Mouse (Mus musculus) layer of hippocampus, adult 2 months (tissue): ENCODE measurements around the gene Cela3a. TPM values are rescaled to one million over a fixed set of nuclear protein-coding genes. Genes with fewer than 3 reads are reported as not detected.

Experiments used
- DNase-seq, 2 experiments: peaks; one replicate each; pipeline ENCODE4 v3.0.0; 2022; ENCODE audit warnings: low spot score in 2 of 2
- H3K27ac ChIP-seq: fragments of 200-600 bp; 2 replicates; pipeline ENCODE4 v1.8.1; 2022
- H3K4me3 ChIP-seq: fragments of 200-600 bp; 2 replicates; pipeline ENCODE4 v1.8.1; 2022; ENCODE audit warnings: mild to moderate bottlenecking
- CTCF ChIP-seq: fragments of 200-600 bp; conservative IDR thresholded peaks from 2 replicates; pipeline ENCODE4 v1.8.1; 2022; ENCODE audit warnings: antibody characterized with exemption, mild to moderate bottlenecking, moderate library complexity
- long read RNA-seq, 2 experiments: library from polyadenylated mRNA; stranded (forward); transcript quantifications; one replicate each; pipeline ENCODE4 v2.0.0; 2021; ENCODE audit warnings: borderline mapping rate in 2 of 2
- total RNA-seq, 2 experiments: library from RNA; stranded (reverse); gene quantifications; 2 replicates each; pipeline ENCODE4 v1.2.3; 2021

The Cela3a gene
- not detected for total RNA-seq
- long read RNA-seq, experiment 1: 0 reads
- long read RNA-seq, experiment 2: 0 reads

DNA sequence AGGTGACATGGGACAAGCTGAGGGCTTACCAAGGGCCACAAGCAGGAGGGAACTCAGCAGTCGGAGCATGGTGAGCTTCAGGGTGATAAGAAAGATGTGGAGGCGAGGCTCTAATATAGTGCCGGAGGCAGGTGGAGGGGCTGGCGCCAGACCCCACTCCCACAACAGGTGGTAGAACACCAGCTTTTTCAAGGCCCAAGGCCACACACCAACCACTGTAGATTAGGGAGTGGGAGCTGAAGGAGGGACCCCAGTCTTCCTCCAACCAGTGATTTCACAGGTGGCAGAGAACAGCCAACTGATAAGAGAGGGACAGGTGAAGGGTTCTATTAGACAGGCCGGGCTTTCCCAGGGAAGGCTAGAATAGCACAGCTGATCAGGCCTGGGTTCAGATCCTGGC lies at the start of gene Cela3a:
Gene Cela3a, minus strand, starts transcription at position 101 of the 400 bp plus-strand sequence.
- TF ChIP-seq CTCF: no peak
- DNase-seq: no peak
- Histone ChIP-seq H3K27ac (no peak within 1 kb of the TSS), H3K4me3 (no peak within 1 kb of the TSS)

- DNase-seq: no peak
- no peak for TF ChIP-seq CTCF
- Histone ChIP-seq H3K4me3 (no peak overlapping the region), H3K27ac (no peak overlapping the region)
These were observed 49.3 kb upstream of the Cela3a start for GRCm38 (mm10) chr4:137458861-137459260.

- no peak for DNase-seq
- no peak overlapping the region for H3K4me3 ChIP-seq
- no peak for TF ChIP-seq CTCF
- no peak overlapping the region for H3K27ac ChIP-seq
These were observed 48.7 kb upstream of the Cela3a start for GRCm38 (mm10) chr4:137458310-137458709.

DNA sequence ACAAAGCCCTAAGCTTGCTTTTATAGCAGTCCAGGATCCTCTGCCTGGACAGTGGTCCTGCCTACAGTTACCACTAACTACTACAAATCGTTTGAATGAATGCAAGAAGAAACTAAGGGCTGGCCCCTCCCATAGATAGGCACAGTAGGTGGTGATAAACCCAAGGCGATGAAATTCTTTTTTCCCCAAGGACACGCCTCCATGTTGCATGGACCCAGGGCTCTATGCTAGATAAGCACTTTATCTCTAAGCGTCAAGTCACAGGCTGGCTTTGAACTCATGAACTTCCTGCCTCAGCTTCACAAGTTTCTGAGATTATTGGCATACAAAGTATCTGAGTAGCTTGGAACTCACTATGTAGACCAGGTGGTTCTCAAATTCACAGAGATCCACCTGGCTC lies 47.7 kb upstream of the Cela3a start:
- no peak for TF ChIP-seq CTCF
- H3K4me3 ChIP-seq: no peak overlapping the region
- no peak overlapping the region for H3K27ac ChIP-seq
- no peak for DNase-seq

DNA sequence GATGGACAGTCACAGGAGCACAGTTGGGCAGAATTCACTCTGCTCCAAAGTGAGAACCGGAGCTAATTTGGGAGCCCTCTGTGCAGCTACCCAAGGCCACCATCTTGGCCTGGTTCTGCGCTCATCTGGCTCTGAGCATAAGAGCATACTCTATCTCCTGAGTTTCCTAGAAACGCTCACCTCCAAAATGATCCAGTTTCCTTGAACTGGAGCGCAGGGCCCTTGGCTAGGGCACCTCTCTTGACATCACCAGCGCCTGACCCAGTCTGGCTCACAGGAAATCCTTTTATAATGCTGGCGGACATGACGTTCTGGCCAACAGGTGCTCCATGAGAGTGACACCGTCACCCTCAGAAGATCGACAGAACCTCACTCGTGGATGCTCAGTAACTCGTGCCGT lies 47.0 kb upstream of the Cela3a start:
- no peak for DNase-seq
- H3K27ac ChIP-seq: no peak overlapping the region
- no peak for TF ChIP-seq CTCF
- H3K4me3 ChIP-seq: no peak overlapping the region

DNA sequence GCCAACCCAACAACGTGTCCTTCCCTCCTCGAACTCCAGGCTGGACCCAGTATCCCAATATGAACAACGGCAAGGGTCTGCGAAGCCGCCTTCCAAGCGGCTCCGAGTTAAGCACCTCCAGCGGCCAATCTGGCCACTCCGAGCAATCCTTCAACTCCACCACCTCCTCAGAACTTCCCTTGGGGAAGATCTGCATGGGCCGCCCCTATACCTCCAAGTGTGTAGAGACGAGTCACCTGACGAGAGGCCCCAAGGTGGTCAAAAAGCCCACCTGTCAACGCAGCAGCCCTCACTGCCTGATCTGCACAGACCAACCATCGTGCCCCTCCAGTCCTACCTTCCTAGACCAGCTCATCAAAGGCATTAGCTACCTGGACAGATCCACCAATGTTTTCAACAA lies 45.0 kb upstream of the Cela3a start:
- DNase-seq: no peak
- H3K27ac ChIP-seq: no peak overlapping the region
- H3K4me3 ChIP-seq: no peak overlapping the region
- TF ChIP-seq CTCF: no peak

GRCm38 (mm10) chr4:137453234-137453767 lies 43.7 kb upstream of the Cela3a start, which contains the start of gene 1700013G24Rik:
TSS of gene 1700013G24Rik (plus strand) at chr4:137453284.
- Histone ChIP-seq H3K4me3 (no peak within 1 kb of the TSS), H3K27ac (no peak within 1 kb of the TSS)
- no peak for TF ChIP-seq CTCF
- DNase-seq: no peak

DNA sequence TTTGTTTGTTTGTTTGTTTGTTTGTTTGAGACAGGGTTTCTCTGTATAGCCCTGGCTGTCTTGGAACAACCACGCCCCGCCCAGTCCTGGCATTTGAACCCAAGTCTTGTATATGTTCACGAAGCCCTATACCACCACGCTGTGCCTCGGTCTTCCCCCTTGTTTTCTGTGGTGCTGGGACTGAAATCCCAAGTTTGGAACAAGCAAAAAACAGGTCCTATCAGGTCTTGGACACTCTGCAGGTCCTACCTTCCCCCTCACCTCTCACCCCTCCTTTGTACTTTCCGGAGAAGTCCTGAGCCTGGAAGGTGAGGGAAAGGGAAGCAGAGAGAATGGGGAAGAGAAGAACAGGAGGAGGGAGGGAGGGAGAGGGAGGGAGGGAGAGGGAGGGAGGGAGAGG lies 42.6 kb upstream of the Cela3a start:
- no peak for TF ChIP-seq CTCF
- DNase-seq: no peak
- Histone ChIP-seq H3K4me3 (no peak overlapping the region), H3K27ac (no peak overlapping the region)

- H3K27ac ChIP-seq: no peak overlapping the region
- H3K4me3 ChIP-seq: no peak overlapping the region
- TF ChIP-seq CTCF: no peak
- DNase-seq: no peak
These were observed 40.1 kb upstream of the Cela3a start for GRCm38 (mm10) chr4:137449715-137450114.

- no peak for TF ChIP-seq CTCF
- Histone ChIP-seq H3K4me3 (no peak overlapping the region), H3K27ac (no peak overlapping the region)
- DNase-seq: no peak
These were observed 39.5 kb upstream of the Cela3a start for GRCm38 (mm10) chr4:137449132-137449531.

DNA sequence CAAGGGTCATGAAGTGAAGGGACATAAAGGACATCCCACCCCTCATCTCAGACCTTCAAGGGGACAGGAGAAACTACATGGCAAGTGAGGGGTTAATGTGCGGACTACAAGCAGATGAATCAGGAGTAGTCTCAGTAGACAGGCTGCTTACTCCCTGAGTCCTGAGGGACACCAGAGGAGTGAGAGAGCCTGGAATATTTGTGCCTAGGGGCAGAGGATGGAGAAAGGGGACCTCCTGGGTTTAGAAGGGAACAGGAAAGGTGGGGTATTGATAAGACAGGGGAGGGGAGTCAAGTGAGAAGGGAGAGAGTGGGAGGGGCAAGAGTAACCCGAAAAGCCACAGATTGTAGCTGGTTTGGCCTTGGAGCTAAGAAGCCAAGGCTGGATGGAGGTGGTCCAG lies 39.0 kb upstream of the Cela3a start:
- Histone ChIP-seq H3K4me3 (no peak overlapping the region), H3K27ac (no peak overlapping the region)
- no peak for TF ChIP-seq CTCF
- no peak for DNase-seq

GRCm38 (mm10) chr4:137448197-137448596 lies 38.6 kb upstream of the Cela3a start:
- no peak overlapping the region for H3K4me3 ChIP-seq
- no peak for DNase-seq
- TF ChIP-seq CTCF: no peak
- no peak overlapping the region for H3K27ac ChIP-seq

GRCm38 (mm10) chr4:137447363-137448196 lies 38.0 kb upstream of the Cela3a start:
- no peak for DNase-seq
- no peak for TF ChIP-seq CTCF
- Histone ChIP-seq H3K27ac (no peak overlapping the region), H3K4me3 (no peak overlapping the region)

DNA sequence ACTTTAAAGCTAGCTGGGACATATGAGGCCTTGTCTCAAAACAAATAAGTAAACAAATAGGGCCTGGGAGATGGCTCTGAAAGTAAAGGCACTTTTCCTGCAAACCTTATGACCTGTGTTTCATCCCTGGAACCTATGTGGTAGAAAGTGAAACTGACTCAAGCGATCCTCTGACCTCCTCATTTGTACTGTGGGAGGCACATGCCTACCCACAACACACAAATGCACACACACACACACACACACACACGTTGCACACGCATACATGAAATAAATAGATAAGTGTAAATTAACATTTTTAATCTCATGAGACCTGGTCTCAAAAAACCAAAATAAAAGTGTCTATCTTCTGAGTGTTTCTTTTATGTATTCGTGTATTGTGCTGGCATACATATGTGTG lies 36.3 kb upstream of the Cela3a start:
- H3K4me3 ChIP-seq: no peak overlapping the region
- TF ChIP-seq CTCF: no peak
- H3K27ac ChIP-seq: no peak overlapping the region
- DNase-seq: no peak
